Mouse (Mus musculus) forebrain, embryonic 14.5 days (tissue): ENCODE data around the gene Cdkl5. TPM values are rescaled to one million over a fixed set of nuclear protein-coding genes. Genes with fewer than 3 reads are reported as not detected.

Source experiments
- ATAC-seq: fragments of 200-750 bp; cut with Nextera tagmentation; 2 replicates; pipeline ENCODE4 v1.8.0; 2017; ENCODE audit warnings: mild to moderate bottlenecking, moderate library complexity
- DNase-seq: peaks from one replicate; pipeline ENCODE4 v3.0.0-alpha.2; 2015; ENCODE audit warnings: low spot score
- H3K27ac ChIP-seq: fragments of 300-500 bp; sonication (generic); 2 replicates; pipeline ENCODE4 v1.5.1; 2014; ENCODE audit warnings: low read depth, mild to moderate bottlenecking, control low read depth, low read length, moderate library complexity
- H3K27me3 ChIP-seq: fragments of 300-500 bp; sonication (generic); replicated peaks from 2 replicates; pipeline ENCODE4 v1.6.1; 2014; ENCODE audit warnings: low read length, control low read depth, mixed read lengths; ENCODE audit not compliant: control insufficient read depth, insufficient read depth
- H3K36me3 ChIP-seq: fragments of 300-500 bp; sonication (generic); 2 replicates; pipeline ENCODE4 v1.6.1; 2014; ENCODE audit warnings: low read length, control low read depth; ENCODE audit not compliant: control insufficient read depth, insufficient read depth
- H3K4me1 ChIP-seq: fragments of 300-500 bp; sonication (generic); 2 replicates; pipeline ENCODE4 v1.6.1; 2014; ENCODE audit warnings: antibody characterized with exemption, low read length, control low read depth; ENCODE audit not compliant: control insufficient read depth, insufficient read depth
- H3K4me2 ChIP-seq: fragments of 300-500 bp; sonication (generic); 2 replicates; pipeline ENCODE4 v1.6.1; 2014; ENCODE audit warnings: mild to moderate bottlenecking, control low read depth, low read length
- H3K4me3 ChIP-seq: fragments of 300-500 bp; sonication (generic); 2 replicates; pipeline ENCODE4 v1.5.1; 2014; ENCODE audit warnings: low read depth, low read length, control low read depth
- H3K9ac ChIP-seq: fragments of 300-500 bp; sonication (generic); 2 replicates; pipeline ENCODE4 v1.6.1; 2014; ENCODE audit warnings: mild to moderate bottlenecking, low read length, control low read depth, moderate library complexity
- H3K9me3 ChIP-seq: fragments of 300-500 bp; sonication (generic); replicated peaks from 2 replicates; pipeline ENCODE4 v1.6.1; 2016; ENCODE audit warnings: low read length, control low read depth, mixed read lengths; ENCODE audit not compliant: control insufficient read depth
- WGBS: fragments of 180-500 bp; shearing (Covaris S2); extraction: QIAGEN DNeasy Blood & Tissue Kit; methylation state at CpG from one replicate; pipeline ENCODE4 v1.1.7; 2014; 5-methylcytosine and 5-hydroxymethylcytosine counted together
- polyA plus RNA-seq: library from polyadenylated mRNA; unstranded; fragments of >200 nt; fragmentation: Nextera tagmentation; extraction: Ambion mirVana; gene quantifications from 2 replicates; pipeline ENCODE4 v1.2.1, GENCODE M21; 2014

Cdkl5 gene
- polyA plus RNA-seq, 1 experiment from 2014 or later: 5.5 TPM

DNA sequence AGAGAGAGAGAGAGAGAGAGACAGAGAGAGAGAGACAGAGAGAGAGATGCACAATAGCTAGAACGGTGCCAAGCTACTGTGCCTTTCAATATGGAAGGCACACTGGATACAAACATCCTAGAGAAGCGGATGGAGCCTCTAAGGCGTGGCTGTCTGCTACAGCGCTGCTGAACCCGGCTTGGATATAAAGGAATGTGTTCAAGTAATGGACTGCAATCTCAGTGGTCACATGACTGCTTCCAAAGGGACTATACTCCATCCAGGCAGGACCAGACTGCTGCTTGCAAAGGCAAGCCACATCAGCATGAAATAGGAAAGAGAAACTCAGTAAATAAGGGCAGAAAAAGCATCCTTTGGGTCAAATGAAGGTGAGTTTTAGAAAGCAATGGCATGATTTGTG lies 258.9 kb downstream of the Cdkl5 start, which contains the start of gene Ppef1:
TSS of gene Ppef1 (minus strand) at position 116 of the 400 bp plus-strand sequence.
- Histone ChIP-seq H3K4me2 (no peak within 1 kb of the TSS), H3K36me3 (no peaks in the 10 kb centered on the region), H3K9ac (no peak within 1 kb of the TSS), H3K4me1 (no peaks in the 10 kb centered on the region), H3K4me3 (no peak within 1 kb of the TSS), H3K27ac (no peak within 1 kb of the TSS), H3K9me3 (no peaks in the 10 kb centered on the region), H3K27me3 (no peaks in the 10 kb centered on the region; the same call in 1 of the 2 replicates)
- no peak for ATAC-seq
- WGBS: 79% methylated on average over 5 of the region's 5 CpGs
- DNase-seq: no peak

Other genes with a start within 250 kb of the Cdkl5 start
- gene Rs1, start 226.7 kb downstream of the Cdkl5 start, polyA plus RNA-seq: 0.06 TPM in 1 of 2 replicates, not detected in the other
- gene Gja6, start 87.7 kb downstream of the Cdkl5 start, polyA plus RNA-seq: 0.14 TPM in 1 of 2 replicates, not detected in the other
- 3.0 and 3.2 TPM in 2 replicates for gene Scml2, start 122.5 kb upstream of the Cdkl5 start, polyA plus RNA-seq